Mouse (Mus musculus) embryonic stem cell, embryonic (primary cell): Measurements from ENCODE around the gene Prdx1.

Experiments
- CTCF ChIA-PET, 4 experiments: fragments of 300-600 bp in 2 of 4; fragments of 350-600 bp in 2 of 4; sonication (Branson Sonifier 250); formaldehyde crosslinking; loops; one replicate each; lab custom pipeline; 2022; ENCODE audit warnings: inconsistent platforms in 2 of 4; lab: Charles Lee
- POLR2A ChIA-PET, 4 experiments: fragments of 300-600 bp in 2 of 4; fragments of 350-600 bp in 2 of 4; sonication (Branson Sonifier 250); formaldehyde crosslinking; loops; one replicate each; lab custom pipeline; 2022; ENCODE audit warnings: antibody characterized with exemption in 4 of 4, inconsistent platforms in 1 of 4; lab: Charles Lee

Prdx1 gene

GRCm38 (mm10) chr4:116685402-116686061 lies at the start of gene Prdx1:
TSS of gene Prdx1 (plus strand) at chr4:116685544.
- POLR2A ChIA-PET, result interaction anchor here (0.5 to 8.3 kb wide), 184 partner anchors 9 to 866 kb away, joined by 3 to 370 read pairs (median 5); partner anchors contain the start of genes Tesk2 (in 4 of the 4), Akr1a1 (in 3 of the 4), Ccdc163 (in 3 of the 4) and Gpbp1l1 (in 3 of the 4)
- CTCF ChIA-PET, result interaction anchor here in 3 of 4 experiments (0.6 to 2.8 kb wide), 12 partner anchors 9 to 436 kb away, joined by 3 to 12 read pairs (median 4); partner anchors contain the start of genes Ccdc163 (in 1 of the 3) and Mmachc (in 1 of the 3)

- POLR2A ChIA-PET, result interaction anchor here in 3 of 4 experiments (0.6 to 28.6 kb wide), 15 partner anchors 9 to 217 kb away, joined by 3 to 786 read pairs (median 5); partner anchors contain the start of genes Akr1a1 (in 2 of the 3), Nasp (in 2 of the 3), Ccdc17 (in 1 of the 3) and Prdx1 (in 1 of the 3)
- CTCF ChIA-PET, result interaction anchor here in 1 of 4 experiments (0.8 kb wide), 1 partner anchor 82 kb away, joined by 3 read pairs; the partner anchor contains the start of gene Tesk2
Observed at GRCm38 (mm10) chr4:116638821-116639220, 46.5 kb upstream of the Prdx1 start.

- CTCF ChIA-PET, result interaction anchor here in 2 of 4 experiments (0.7 to 1.0 kb wide), 2 partner anchors 23 to 58 kb away, joined by 4 to 5 read pairs; no protein-coding TSS in a partner anchor
- POLR2A ChIA-PET, result interaction anchor here in 3 of 4 experiments (1.0 to 28.6 kb wide), 10 partner anchors 10 to 44 kb away, joined by 5 to 786 read pairs (median 34); partner anchors contain the start of genes Akr1a1 (in 2 of the 3), Nasp (in 2 of the 3) and Prdx1 (in 2 of the 3)
Observed at GRCm38 (mm10) chr4:116642071-116642470, 43.3 kb upstream of the Prdx1 start.

GRCm38 (mm10) chr4:116644326-116644725 lies 41.0 kb upstream of the Prdx1 start:
- CTCF ChIA-PET, result interaction anchor here (0.5 to 2.9 kb wide), 32 partner anchors 9 to 902 kb away, joined by 3 to 18 read pairs (median 3); partner anchors contain the start of genes Ccdc163 (in 1 of the 4), Faah (in 1 of the 4), Mmachc (in 1 of the 4) and Nasp (in 1 of the 4)

DNA sequence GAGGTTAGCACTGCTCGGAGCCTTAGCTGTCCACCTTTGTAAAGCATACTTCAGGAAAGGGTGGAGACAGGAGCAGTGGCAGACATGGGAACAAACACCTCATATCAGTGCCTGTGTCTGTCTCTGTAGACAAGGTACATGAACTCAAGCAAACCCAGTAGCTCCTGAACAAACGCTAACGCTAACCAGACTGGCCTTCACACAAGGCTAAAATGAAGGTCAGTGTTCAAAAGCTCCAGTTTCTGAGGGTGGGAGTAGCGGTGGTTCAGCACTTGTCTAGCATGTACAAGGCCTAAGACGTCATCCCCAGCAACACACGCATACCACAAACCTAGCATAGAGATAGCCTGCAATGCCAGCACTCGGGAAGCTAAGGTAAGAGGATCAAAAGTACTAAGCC lies 39.7 kb upstream of the Prdx1 start:
- POLR2A ChIA-PET, result interaction anchor here (0.5 to 28.6 kb wide), 17 partner anchors 13 to 142 kb away, joined by 3 to 786 read pairs (median 10); partner anchors contain the start of genes Prdx1 (in 3 of the 4), Nasp (in 2 of the 4), Ccdc163 (in 1 of the 4) and Ccdc17 (in 1 of the 4)

More at GRCm38 (mm10) chr4:116644326-116644725, 41.0 kb upstream of the Prdx1 start:
- POLR2A ChIA-PET, result interaction anchor here (0.6 to 28.6 kb wide), 40 partner anchors 8 to 525 kb away, joined by 3 to 786 read pairs (median 5); partner anchors contain the start of genes Prdx1 (in 4 of the 4), Gpbp1l1 (in 2 of the 4), Nasp (in 2 of the 4) and Akr1a1 (in 1 of the 4)

DNA sequence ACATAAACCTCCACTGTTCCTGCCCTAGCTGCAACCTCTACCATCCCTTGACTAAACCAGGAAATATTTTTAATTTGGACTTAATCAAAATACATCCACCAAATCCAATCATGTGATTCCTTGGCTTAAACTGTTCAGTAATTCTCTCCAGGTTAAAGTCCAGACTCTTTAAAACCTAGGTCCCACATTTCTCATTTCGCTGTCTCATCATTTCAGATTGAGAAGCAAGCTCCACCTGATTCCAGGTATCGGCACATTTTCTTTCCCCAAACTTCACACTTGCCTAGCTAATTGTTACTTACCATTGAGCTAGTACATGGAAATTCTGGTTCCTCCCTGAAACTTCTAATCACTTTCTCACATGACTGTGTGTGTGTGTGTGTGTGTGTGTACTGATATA lies 35.9 kb upstream of the Prdx1 start:
- POLR2A ChIA-PET, result interaction anchor here (0.6 to 28.6 kb wide), 15 partner anchors 9 to 601 kb away, joined by 3 to 786 read pairs (median 17); partner anchors contain the start of genes Prdx1 (in 4 of the 4), Nasp (in 3 of the 4), Ccdc163 (in 2 of the 4) and Mmachc (in 2 of the 4)
- CTCF ChIA-PET, result interaction anchor here in 1 of 4 experiments (0.9 kb wide), 1 partner anchor 139 kb away, joined by 4 read pairs; no protein-coding TSS in a partner anchor

More for the DNA sequence above, 39.7 kb upstream of the Prdx1 start:
- CTCF ChIA-PET, result interaction anchor here in 2 of 4 experiments (0.5 to 2.9 kb wide), 4 partner anchors 13 to 46 kb away, joined by 3 to 18 read pairs (median 8); no protein-coding TSS in a partner anchor

DNA sequence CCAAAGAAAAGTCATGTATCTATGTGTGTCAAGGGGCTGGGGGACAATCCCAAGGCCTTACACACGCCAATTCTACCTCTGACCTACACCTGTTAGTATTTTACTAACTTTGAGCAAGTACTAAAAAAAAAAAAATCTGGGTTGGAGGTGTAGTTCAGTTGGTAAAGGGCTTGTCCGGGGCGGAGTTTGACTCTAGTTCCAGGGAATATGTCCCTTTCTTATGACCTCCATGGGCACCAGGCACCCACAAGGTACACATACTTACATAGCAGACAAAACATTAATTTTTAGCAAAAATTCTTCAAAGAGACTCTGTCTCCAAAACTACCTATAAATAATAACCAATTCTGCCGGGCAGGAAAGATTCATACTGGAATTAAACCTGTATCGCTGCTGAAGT lies 35.0 kb upstream of the Prdx1 start:
- ChIA-PET POLR2A (interaction anchor here (0.6 to 28.6 kb wide), 25 partner anchors 7 to 576 kb away, joined by 3 to 786 read pairs (median 9); partner anchors contain the start of genes Prdx1 (in 4 of the 4), Nasp (in 3 of the 4), Ccdc163 (in 2 of the 4) and Gpbp1l1 (in 2 of the 4)), CTCF (no interaction called here)

- POLR2A ChIA-PET, result interaction anchor here (0.5 to 28.6 kb wide), 60 partner anchors 8 to 576 kb away, joined by 3 to 786 read pairs (median 5); partner anchors contain the start of genes Prdx1 (in 4 of the 4), Gpbp1l1 (in 3 of the 4), Nasp (in 3 of the 4) and Ccdc163 (in 2 of the 4)
Observed at GRCm38 (mm10) chr4:116650924-116651796, 34.2 kb upstream of the Prdx1 start, which contains the start of gene Akr1a1. TSS of gene Akr1a1 (minus strand) at chr4:116651680.

GRCm38 (mm10) chr4:116651797-116652135 lies 33.6 kb upstream of the Prdx1 start:
- ChIA-PET POLR2A (interaction anchor here in 3 of 4 experiments (0.6 to 28.6 kb wide), 54 partner anchors 8 to 528 kb away, joined by 3 to 786 read pairs (median 5); partner anchors contain the start of genes Gpbp1l1 (in 3 of the 3), Nasp (in 3 of the 3), Prdx1 (in 3 of the 3) and Ccdc163 (in 2 of the 3)), CTCF (interaction anchor here in 3 of 4 experiments (0.7 to 1.5 kb wide), 5 partner anchors 10 to 171 kb away, joined by 3 to 5 read pairs (median 3); no protein-coding TSS in a partner anchor)

More at GRCm38 (mm10) chr4:116650924-116651796, 34.2 kb upstream of the Prdx1 start, which contains the start of gene Akr1a1:
- CTCF ChIA-PET, result interaction anchor here in 3 of 4 experiments (0.7 to 1.5 kb wide), 6 partner anchors 10 to 682 kb away, joined by 3 to 5 read pairs (median 3); no protein-coding TSS in a partner anchor

DNA sequence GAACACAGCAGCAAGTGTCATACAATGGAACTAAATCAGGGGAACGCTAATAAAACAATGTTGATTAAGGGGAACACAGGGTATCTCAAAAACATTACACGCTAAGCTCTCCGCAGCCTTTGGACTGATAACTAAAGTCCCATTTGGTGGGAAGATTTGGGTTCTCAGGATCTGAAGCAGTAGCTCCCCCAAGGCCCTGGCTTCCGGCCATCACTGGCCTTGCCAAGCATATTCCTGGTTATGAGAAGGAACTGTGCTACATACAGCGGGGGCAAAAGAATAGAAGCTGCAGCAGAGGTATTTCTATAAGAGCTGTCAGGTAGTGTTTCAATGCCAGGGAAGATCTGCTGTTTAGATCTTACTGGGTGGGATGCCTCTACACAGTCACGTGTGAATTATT lies 32.1 kb upstream of the Prdx1 start:
- POLR2A ChIA-PET, result interaction anchor here in 3 of 4 experiments (0.9 to 28.6 kb wide), 12 partner anchors 6 to 79 kb away, joined by 3 to 786 read pairs (median 30); partner anchors contain the start of genes Prdx1 (in 3 of the 3) and Nasp (in 2 of the 3)
- CTCF ChIA-PET, result interaction anchor here in 2 of 4 experiments (0.9 to 1.3 kb wide), 2 partner anchors 9 kb away, joined by 3 read pairs; no protein-coding TSS in a partner anchor

DNA sequence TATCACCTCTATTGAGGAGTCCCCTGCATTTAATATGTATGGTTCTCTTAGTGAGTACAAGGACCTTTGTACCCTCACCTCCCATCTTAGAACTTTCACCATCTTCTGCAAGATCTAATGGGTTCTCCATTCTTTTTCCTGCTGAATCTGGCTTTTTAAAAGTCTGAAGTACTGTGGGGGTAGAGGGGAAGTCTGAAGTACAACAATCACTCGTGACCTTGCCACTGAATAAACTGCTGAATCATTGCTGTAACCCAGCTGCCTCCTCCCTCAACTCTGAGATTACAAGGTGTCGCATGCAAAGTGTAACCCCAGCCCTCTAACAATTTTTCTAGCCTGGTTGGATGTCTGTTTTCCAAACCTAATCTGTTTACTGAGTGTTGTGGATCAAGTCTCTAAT lies 30.2 kb upstream of the Prdx1 start:
- CTCF ChIA-PET, result interaction anchor here in 3 of 4 experiments (0.5 to 2.1 kb wide), 4 partner anchors 8 to 1119 kb away, joined by 3 to 7 read pairs (median 4); no protein-coding TSS in a partner anchor
- POLR2A ChIA-PET, result interaction anchor here in 3 of 4 experiments (0.6 to 28.6 kb wide), 15 partner anchors 8 to 98 kb away, joined by 3 to 786 read pairs (median 5); partner anchors contain the start of genes Prdx1 (in 3 of the 3), Gpbp1l1 (in 2 of the 3), Nasp (in 2 of the 3) and Akr1a1 (in 1 of the 3)

DNA sequence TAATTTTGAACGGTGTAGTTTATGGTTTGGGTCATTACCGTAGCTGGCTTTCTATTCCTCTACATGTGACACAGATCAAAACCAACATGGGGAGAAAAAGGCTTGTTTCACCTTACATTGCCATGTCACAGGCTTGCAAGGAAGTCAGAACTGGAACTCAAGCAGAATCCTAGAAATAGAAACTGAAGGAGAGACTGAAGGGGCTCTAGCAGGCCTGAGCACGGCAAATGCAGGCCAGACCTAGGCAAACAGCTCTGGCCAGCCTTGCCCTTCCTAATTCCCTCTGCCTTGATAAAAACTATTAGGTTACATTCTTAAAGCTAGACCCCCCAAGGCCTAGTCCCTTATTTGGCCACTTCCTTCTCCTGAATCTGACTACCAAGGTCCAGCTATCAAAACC lies 29.7 kb upstream of the Prdx1 start:
- POLR2A ChIA-PET, result interaction anchor here (0.7 to 28.6 kb wide), 20 partner anchors 8 to 435 kb away, joined by 3 to 786 read pairs (median 4); partner anchors contain the start of genes Prdx1 (in 4 of the 4), Gpbp1l1 (in 2 of the 4), Nasp (in 2 of the 4) and Akr1a1 (in 1 of the 4)
- CTCF ChIA-PET, result interaction anchor here in 3 of 4 experiments (0.5 to 2.1 kb wide), 4 partner anchors 8 to 1119 kb away, joined by 3 to 7 read pairs (median 4); no protein-coding TSS in a partner anchor

DNA sequence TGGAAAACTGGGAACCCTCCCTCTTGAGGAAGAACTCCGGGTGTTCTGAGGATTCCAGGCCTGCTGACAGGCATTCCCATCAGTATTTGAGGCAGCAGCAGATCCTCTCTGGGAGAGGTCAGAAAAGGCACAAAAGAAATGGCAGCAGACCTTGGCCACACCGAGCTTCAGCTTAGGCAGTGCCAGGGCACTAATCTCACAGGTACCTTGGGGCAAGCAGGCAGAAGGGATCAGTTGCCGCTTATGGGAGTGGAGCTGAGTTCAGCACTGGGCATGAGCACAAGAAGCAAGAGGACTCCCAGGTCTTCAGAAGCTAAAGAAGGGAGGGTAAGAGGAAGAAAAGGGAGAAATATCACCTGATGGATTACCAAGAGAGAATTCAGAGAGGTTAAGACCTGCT lies 27.4 kb upstream of the Prdx1 start:
- ChIA-PET CTCF (interaction anchor here in 2 of 4 experiments (1.1 to 2.7 kb wide), 3 partner anchors 13 to 131 kb away, joined by 3 to 18 read pairs (median 5); no protein-coding TSS in a partner anchor), POLR2A (interaction anchor here (0.6 to 28.6 kb wide), 18 partner anchors 9 to 782 kb away, joined by 3 to 786 read pairs (median 4); partner anchors contain the start of genes Prdx1 (in 4 of the 4), Akr1a1 (in 1 of the 4), Ccdc163 (in 1 of the 4) and Gpbp1l1 (in 1 of the 4))

DNA sequence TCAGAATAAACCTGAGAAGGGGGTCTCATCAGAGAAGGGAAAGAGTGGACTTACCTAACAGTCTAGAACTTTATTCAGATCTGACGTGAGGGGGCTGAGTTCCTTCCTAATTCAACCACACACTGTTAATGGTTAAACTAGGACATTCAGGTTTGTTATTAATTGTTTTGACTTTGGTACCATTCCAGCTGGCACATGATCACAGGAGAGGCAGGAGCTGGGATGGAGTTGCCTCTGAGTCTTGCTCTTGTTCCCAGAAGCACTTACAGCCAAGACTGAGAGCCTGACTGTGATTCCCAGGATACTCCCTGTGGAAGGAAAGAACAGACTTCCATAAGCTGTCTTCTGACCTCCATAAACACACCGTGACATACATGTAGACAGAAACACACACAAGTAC lies 25.9 kb upstream of the Prdx1 start:
- ChIA-PET CTCF (interaction anchor here in 1 of 4 experiments (2.7 kb wide), 1 partner anchor 15 kb away, joined by 18 read pairs; no protein-coding TSS in a partner anchor), POLR2A (interaction anchor here (0.7 to 28.6 kb wide), 12 partner anchors 8 to 578 kb away, joined by 3 to 786 read pairs (median 10); partner anchors contain the start of genes Akr1a1 (in 3 of the 4), Prdx1 (in 3 of the 4), Gpbp1l1 (in 1 of the 4) and Nasp (in 1 of the 4))

GRCm38 (mm10) chr4:116659916-116660315 lies 25.4 kb upstream of the Prdx1 start:
- ChIA-PET CTCF (interaction anchor here in 1 of 4 experiments (2.7 kb wide), 1 partner anchor 15 kb away, joined by 18 read pairs; no protein-coding TSS in a partner anchor), POLR2A (interaction anchor here (0.7 to 28.6 kb wide), 12 partner anchors 8 to 578 kb away, joined by 3 to 786 read pairs (median 13); partner anchors contain the start of genes Prdx1 (in 4 of the 4), Akr1a1 (in 3 of the 4) and Nasp (in 1 of the 4))
